Mouse (Mus musculus) brain, embryonic 14.5 days (tissue): ENCODE measurements around the gene Lyl1.

ENCODE experiments used
- CTCF ChIP-seq: fragments of 200-500 bp; IDR thresholded peaks from 2 replicates; pipeline ENCODE4 v1.5.1; 2012; ENCODE audit warnings: inconsistent platforms, mild to moderate bottlenecking, moderate library complexity, borderline replicate concordance; ENCODE audit not compliant: insufficient read depth, insufficient read length; ENCODE audit errors: extremely low read depth
- POLR2A ChIP-seq: fragments of 200-500 bp; IDR thresholded peaks from 2 replicates; pipeline ENCODE4 v1.6.1; 2012; ENCODE audit warnings: mild to moderate bottlenecking, inconsistent platforms, borderline replicate concordance; ENCODE audit not compliant: poor library complexity, insufficient read depth, insufficient read length, severe bottlenecking; ENCODE audit errors: extremely low read depth

GRCm38 (mm10) chr8:84743054-84743415 is 41.8 kb downstream of the Lyl1 start:
- TF ChIP-seq CTCF = no peak
- no peak for TF ChIP-seq POLR2A
